Mouse (Mus musculus) layer of hippocampus, adult 11-12 months (tissue): Measurements from ENCODE around the gene Zfp639.

ENCODE experiments used
- DNase-seq: peaks from one replicate; pipeline ENCODE4 v3.0.0; 2022; ENCODE audit warnings: low spot score

The Zfp639 gene

DNA sequence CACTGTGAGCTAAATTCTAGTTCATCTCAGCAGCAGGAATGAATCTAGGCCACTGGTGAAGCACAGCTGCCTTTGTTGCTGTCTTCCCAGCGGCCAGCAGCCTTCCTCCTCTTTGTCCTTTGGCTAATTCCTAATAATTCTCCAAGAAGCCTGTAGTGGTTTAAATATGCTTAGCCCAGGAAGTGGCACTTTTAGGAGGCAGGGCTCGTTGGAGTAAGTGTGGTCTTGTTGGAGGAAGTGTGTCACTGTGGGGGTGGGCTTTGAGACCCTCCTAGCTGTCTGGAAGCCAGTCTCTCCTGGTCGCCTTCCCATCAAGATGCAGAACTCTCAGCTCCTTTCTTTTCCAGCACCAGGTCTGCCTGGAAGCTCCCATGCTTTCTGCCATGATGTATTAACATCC is 4.2 kb upstream of the Zfp639 start:
- no peak for DNase-seq

DNA sequence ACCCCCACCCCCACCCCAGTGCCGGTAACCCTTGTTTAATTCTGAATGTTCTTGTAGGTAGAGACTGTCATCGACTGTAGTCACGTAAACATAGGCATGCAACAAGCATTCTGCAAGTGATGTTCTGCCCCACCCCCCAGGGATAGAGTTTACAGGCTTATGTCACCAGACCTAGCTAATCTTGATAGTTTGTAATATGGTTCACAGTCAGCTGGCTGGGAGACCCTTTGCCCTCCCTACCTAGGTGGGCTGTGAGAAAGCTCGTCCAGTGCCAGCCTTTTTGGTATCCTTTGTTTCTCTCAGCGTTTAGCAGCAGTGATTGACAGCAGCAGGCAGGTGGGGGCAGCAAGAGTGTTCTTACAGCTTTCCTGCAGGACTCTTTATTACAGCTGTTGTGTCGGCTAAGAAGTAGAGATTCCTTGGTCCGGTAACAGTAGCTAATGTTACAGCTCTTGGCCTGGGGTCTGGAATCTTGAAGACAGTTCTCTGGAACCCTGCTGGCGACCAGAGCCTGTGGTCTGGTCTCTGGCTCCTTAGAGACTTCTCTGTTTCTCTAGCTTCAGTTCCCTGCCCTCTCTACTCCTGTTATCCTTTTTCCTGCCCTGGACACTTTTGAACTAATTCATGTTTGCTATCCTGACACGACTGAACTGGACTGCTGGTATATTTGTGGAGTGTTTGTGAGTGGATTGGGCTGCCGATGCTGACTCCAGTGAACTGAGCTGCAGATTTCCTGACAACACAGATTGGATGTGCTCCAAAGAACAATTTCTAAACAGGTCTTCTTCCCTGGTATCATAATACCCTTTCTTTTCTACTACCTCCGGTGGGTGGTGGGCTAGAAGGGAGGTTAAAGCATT is 3.5 kb upstream of the Zfp639 start:
- no peak for DNase-seq

DNA sequence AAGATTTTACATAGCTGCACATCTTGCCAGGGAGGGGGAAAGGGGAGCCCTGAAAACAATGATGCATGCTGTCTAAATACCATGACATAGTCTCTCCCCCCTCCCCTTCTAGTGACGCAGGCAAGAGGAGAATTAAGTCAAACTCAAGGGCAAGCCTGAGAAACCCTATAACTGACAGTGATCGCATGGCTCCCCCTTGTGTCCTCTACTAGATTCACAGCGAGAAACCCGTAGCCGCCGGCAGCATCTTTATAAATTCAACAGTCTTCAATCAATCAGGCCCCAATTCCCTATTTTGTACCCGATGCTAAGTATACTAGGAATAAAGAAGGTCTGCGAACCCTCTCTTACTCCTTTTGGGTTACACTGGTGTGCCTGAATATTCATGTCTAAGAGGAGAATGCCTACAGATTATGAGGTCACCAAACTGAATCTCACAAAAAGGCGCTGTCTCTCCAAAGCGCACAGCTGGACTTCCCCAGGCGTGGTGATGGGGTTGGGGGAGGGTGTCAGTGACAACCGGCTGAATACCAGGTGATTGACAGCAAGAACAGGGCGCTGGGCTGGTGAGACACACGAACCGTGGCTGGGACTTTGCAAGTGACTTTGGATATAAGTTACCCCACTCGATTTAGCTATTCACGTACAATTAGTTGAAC is 1.3 kb upstream of the Zfp639 start:
- peak; percentile 75 for DNase-seq

DNA sequence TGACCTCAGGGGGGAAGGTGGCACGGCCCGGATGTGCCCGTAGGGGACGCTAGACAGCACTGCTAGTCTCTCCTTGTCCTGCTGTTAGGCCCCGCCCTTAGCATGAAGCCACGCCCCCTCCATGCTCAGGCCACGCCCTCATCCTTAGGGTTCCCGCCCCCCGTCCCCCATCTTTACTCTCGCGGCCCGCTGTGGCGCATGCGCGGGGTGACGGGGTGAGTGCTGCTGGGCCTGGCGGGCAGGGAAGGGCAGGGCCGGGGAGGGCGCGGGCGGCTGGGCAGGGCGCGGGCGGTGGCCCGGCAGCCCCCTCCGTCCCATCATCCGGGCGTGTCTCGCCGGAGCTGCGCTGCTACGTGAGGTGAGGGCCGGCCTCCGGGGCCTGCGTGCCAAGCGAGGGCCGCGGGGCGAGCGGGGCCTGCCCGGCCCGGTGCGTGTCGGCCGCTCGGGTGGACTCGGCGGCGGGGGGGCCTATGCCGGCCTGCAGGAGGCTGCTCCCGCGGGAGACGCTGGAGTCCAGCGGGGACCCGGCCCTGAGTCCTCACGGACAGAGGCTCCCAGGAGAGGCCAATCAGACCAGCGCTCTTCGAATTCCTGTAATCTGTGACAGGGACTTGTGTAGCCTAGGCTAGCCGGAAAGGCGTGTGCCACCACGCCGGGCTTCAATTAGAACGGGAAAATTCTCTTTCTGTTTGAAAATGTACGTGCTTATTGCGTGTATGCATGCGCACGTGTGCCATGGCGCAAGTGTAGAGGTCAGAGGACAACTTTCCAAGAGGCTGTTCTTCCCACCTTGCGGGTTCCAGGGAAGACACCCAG is 524 bp downstream of the Zfp639 start:
- peak; percentile 96 for DNase-seq

DNA sequence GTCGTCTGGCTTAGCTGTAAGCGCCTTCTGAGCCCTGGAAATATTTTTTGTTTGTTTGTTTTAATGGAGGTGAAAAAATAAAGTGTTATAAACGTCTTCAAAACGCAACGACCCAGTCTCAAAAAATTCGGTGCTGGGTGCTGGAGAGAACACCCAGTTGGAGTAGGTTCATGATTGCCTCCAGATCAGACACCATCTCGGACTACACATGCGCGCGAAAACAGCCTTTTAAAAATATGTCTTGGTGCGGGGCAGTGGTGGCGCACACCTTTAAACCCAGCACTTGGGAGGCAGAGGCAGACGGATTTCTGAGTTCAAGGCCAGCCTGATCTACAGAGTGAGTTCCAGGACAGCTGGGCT is 1.1 kb downstream of the Zfp639 start:
- peak; percentile 32 for DNase-seq

DNA sequence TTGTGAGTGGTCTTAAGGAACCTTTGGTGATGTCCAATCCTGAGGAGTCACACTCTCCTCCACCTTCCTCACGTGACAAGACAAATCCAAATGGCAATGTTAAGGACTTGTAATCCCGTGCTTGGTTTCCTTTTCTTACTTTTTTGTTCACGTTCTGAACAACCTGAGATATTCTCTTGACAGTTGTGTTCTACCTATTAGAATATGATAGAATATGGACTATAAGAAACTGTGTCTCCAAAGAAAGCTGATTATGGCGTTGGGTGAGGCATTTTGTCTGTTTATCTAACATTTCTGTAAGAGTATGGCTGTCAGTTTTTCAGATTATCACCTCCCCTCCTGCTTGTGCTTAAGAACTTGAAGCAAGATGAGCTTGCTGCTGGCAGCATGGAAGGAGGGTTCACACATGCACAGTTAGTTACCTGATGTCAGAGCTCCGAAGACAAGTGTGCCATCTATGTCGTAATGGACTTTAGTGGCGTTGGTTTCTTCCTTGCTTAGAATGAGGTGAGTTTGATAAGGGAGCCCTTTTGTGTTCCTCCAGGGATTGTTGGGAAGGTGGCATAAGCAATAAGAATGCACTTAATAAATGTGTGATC is 2.7 kb downstream of the Zfp639 start:
- no peak for DNase-seq

DNA sequence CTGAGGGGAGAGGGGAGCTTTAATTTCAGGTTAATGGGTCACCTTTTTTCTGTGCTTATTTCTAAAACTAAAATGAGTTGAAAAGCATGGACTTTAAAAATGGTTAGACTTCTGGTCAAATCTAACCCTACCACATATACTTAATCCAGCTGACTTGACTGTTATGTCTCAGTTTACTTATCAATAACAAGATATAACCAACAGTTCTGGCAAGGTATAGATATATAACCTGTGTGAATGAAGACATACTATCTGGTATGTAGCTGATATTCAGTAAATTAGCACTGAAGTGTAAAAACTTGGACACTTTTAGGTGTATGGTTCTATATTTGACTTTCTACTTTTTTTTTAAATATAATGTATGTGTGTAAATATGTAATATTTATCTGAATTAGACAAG is 3.5 kb downstream of the Zfp639 start:
- no peak for DNase-seq

DNA sequence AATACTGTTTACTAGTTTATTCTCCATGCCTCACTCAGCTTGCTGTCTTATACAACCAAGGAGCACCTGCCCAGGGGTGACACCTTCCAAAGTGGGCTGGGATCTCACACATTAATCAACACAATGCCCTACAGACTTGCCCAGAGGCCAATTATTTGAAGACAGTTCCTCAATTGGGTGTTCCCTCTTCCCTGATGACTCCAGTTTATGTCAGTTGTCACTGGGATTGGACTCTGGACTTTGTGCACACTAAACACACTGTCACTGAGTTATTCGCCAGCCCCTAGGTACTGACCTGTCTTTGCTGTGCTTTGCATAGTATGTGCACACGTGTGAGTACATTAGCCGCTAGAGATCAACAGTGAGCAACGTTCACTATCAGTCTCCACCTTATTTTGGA is 17.1 kb downstream of the Zfp639 start:
- no peak for DNase-seq

DNA sequence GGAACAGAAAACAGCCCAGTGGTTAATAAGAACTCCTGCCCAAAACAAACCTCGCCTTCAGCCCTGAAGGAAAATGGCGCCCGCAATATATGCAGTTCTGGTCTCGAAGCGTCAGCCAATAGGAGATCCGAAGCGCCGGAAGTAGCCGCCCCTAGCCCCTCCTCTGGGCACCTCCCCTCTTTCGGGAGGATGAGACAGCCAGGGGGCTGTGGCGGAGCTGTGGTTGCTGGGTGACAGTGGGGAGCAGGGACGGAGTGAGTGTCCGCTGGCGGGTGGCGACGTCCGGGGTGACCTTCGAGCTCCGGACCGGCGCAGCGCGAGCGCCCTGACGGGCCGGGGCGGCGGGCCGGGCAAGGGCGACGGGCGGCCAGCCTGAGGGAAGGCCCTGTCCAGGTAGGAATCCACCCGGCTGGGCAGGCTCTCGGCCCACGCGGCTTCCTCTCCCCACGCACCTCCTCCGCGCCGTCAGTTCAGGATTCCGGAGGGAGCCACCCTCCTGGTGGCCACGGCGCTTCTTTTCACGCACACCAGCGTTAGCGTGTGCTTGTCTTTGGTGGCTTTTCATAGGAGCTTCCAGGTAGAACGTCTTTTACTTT is 19.3 kb downstream of the Zfp639 start, which contains the start of gene Mfn1:
Gene Mfn1 (plus strand): TSS at position 163 of the 596 bp plus-strand sequence.
- DNase-seq: peak; percentile 94

DNA sequence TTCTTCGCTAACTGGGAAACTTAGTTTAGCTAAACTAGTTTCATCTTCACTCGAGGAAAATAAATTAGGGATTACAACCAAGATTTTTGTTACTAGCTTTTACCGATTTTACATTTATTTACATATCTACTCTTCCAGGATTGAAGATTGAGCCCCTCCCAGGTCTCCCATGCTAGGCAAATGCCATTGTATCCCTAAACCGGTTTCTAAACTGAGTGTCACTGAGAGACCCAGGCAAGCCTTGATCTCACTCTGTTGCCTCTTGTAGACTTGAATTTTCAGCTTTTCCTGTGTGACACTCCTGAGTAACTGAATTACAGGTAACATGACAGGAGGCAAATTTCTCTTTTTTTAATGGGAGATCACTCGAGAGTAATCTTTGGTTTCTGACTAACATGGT is 20.0 kb downstream of the Zfp639 start:
- no peak for DNase-seq

DNA sequence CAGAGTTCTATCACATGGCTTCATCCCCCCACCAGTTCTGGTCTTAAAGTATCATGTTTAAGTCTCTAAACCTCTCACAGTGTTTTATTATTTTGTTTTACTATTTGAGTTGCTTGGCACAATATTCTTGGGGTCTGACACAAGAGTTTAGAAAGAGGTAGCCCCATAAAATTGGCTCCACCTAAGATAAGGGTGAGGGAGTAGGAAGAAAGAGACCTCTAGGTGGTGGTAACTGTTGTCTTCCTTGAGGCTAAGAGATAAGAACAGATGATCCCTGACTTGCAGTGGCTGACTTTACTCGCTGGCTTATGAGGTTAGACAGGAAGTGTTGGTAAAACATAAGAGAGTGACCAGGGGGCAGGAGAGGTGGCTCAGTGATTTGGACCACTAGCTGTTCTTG is 25.6 kb downstream of the Zfp639 start:
- no peak for DNase-seq

DNA sequence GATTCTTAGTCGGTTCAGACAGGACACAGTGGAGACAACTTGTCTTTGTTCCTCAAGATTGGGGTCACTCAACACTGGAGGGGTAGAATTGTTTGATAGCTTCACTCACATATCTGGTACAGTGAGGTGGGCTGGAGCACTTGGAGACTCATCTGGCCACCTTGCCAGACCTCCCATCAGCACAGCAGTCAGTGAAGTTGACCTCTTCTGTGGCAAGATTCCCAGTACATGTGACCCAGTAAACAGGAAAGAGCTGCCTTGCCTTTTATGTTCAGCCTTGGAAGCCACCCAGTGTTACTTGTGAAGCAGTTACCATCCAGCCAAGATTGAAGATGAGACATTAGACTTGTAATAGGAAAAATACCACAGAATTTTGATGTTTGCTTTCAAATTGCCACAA is 27.5 kb downstream of the Zfp639 start:
- DNase-seq: peak; percentile 55

DNA sequence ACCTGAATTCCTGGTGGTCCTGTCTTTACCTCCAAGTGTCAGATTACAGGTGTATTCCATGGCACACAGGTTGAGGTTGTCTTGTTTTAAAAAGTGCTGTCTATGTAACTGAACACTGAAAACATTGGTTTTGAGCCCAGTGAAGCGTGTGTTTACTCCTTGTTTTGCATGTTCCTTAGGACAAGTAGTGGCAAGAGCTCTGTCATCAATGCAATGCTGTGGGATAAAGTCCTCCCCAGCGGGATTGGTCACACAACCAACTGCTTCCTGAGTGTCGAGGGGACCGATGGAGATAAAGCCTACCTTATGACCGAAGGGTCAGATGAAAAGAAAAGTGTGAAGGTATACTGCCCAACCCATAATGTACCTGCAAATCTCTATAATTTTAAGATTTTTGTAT is 28.0 kb downstream of the Zfp639 start:
- no peak for DNase-seq

DNA sequence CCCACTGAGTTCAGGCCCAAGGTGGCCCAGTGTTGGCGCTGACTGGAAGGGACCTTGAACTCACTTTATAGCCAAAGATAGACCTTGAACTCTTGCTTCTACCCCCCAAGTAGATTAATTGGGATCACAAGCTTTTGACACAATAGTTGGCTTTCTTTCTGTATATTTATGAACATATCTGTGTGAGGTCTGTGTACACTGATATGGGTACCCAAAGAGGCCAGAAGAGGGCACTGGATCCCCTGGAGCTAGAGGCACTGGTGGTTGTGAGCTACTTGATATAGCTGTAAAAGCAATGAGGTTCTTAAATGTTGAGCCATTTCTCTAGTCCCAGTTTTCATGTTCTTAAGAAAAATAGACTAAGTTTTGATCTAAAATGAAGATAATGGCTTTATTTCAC is 43.0 kb downstream of the Zfp639 start:
- DNase-seq: no peak

DNA sequence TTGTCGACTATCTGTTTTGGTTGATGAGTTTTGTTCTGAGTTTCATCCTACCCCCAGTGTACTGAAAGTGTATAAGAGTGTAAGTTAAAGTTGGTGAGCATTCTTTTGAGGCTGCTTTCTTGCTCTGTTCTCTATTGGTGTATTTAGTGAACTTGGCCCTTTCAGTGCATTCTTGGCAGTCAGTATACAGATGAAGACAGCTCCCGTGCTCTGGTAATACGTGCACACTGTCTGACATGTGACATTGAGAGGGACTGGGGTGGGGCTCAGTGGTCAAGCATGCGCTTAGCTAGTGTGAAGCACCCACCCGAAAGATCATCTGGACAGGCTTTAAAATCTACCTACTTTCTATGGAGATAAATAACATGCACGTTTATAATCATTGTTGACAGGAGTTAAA is 53.3 kb downstream of the Zfp639 start:
- DNase-seq: no peak
